Mouse (Mus musculus) ovary, postnatal 36 days (tissue): ENCODE measurements around the gene Pdxk.
A peak's percentile ranks its signal among the peaks of the same experiment; 100 is the strongest.
"Not testable (repeated sequence)": the region's sequence is repeated elsewhere in the genome, so short reads cannot be mapped to it uniquely, and the experiment has no call there.

Experiments used
- DNase-seq: peaks from one replicate; pipeline ENCODE4 v3.0.0; 2022; ENCODE audit warnings: low spot score, mixed read lengths

Gene Pdxk

DNA sequence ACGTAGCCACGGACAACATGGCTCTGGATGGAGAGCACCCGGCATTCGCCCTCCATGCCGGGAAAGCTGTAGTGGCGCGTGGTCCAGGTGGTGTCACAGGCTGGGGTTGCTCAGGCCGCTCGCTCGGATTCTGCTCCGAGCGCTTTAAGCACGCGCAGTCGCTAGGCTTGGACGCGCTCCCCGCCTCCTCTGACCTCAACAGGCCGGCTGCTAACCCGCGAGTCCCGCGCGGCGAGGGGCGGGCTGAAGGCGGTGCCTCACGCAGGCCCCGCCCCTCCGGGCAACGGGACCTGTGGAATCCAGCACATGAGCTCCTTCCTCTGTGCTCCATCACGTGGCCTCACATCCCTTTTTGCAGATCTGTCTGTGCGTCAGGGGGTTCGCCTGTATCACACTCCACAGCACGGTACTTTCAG is at the start of gene Pdxk:
Gene Pdxk (minus strand): TSS at position 184 of the 416 bp plus-strand sequence.
- peak; percentile 95 for DNase-seq

DNA sequence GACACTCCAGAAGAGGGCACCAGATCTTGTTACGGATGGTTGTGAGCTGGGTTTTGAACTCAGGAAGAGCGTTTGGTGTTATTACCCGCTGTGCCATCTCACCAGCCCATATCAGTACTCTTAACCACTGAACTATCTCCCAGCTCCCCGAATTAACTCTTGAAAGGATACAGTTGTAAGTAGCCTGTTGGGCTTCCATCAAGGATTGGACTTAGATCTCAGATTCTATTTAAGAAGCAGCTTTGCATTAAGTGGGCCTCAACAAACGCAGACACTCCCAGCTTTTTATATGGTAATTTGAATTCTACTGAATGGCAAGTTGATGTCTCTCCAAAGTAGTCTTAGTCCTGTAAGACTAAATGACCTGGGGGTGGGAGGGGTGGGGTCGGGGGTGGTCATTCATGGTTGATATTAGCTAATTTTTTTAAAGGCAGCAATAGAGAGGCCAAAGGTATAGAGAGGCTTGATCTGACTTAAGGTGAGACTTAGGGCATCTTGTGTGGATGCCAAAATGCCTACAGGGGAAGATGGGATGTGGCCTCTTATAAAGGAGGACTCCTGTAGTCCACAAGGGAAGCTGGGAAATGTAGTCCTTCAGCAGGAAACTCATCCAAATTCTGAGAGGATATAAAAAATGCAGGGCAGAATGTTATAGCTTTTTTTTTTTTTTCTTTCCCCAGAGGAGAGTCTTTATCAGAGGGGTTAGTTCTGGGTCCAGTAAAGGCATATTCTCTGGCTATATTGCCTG is 38.4 kb upstream of the Pdxk start:
- DNase-seq, result no peak

DNA sequence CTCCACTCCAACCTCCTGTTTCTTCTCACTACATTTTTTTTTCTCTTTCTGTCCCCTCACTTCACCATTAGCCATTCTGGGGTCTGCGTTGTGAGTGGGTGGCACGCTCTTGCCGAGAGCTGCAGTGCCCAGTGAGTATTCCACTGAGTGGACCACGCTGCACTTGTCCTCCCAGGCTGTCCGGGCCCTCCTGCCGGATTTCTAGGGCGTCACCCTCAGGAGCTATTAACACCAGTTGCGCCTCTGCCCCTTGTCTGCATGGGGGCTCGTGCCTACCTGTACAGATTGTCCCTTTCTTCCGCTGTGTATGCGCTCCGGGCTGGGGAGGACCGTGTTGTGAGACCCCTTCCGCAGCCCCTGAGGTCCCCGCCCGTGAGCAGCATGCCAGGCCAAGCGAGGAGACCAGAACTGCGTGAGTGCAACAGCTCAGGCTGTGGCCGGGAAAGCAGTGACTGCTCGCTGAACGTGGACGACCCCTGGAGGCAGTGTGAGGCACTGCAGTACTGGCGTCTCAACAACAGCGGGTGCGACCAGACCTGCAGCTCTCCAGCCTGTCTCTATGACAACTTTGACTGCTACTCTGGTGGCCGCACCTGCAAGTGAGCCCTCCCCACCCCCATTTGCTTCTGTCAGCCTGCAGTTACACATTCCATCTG is 22.8 kb upstream of the Pdxk start:
- DNase-seq, result peak; percentile 83

DNA sequence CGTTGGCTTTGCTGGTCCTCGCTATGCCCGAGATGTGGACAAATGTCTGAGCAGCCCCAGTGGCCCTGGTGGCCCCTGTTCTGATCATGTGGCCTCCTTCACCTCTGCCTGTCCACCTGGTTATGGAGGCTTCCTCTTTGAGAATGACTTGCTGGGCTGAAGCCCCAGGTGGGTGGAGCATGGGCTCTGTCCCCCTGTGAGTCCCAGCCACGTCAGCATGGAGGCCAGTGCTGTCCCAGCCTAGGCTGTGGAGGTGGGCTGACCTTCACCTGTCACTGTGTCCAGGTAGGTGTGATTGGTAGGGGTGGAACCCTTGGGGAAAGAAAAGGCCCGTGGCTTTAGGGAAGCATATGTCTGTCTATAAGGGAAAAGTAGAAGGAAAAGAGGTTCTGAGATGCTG is 22.1 kb upstream of the Pdxk start:
- DNase-seq, result no peak

DNA sequence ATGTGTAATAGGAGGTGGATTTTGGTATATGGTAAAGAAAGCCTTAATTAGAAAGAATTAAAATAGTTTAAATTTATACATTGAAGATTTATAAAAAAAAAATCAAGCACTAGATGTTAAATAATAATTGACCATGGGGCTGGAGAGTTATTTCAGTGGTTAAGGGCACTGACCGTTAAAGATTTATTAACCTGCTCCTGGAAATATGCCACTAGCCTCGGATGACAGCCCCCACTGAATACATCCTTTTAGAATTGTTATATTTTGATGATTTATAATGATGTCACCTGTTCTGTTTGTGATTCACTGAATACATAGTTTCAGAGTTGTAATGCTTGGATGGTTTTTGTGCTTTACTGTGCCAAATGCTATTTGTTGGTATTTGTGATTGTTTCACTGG is 20.6 kb upstream of the Pdxk start:
- DNase-seq, result not testable (repeated sequence)

DNA sequence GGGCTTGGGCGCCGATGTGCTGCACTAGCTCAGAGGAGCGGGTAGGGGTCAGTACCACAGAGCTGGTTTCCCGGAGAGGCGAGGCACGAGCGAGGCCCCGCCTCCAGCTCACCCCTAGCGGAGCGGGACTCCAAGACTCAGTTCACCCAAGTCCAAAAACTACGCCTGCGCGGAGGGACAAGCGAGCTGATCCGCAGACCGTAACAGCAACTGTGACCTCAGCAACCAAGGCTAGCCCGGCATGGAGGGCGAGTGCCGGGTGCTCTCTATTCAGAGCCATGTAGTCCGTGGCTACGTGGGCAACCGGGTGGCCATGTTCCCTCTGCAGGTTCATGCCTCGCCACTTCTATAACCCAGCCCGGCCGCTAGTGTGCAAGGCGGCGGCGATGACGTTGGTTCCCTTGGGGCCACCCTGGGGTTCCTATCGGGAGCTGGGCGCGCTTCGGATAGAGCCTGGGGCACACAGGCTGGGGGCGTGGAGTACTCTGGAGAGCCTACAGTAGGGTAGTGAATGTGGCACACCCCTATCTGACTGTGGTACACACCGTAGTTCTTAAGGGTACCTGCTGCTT is 17.2 kb upstream of the Pdxk start:
- DNase-seq, result peak; percentile 65

DNA sequence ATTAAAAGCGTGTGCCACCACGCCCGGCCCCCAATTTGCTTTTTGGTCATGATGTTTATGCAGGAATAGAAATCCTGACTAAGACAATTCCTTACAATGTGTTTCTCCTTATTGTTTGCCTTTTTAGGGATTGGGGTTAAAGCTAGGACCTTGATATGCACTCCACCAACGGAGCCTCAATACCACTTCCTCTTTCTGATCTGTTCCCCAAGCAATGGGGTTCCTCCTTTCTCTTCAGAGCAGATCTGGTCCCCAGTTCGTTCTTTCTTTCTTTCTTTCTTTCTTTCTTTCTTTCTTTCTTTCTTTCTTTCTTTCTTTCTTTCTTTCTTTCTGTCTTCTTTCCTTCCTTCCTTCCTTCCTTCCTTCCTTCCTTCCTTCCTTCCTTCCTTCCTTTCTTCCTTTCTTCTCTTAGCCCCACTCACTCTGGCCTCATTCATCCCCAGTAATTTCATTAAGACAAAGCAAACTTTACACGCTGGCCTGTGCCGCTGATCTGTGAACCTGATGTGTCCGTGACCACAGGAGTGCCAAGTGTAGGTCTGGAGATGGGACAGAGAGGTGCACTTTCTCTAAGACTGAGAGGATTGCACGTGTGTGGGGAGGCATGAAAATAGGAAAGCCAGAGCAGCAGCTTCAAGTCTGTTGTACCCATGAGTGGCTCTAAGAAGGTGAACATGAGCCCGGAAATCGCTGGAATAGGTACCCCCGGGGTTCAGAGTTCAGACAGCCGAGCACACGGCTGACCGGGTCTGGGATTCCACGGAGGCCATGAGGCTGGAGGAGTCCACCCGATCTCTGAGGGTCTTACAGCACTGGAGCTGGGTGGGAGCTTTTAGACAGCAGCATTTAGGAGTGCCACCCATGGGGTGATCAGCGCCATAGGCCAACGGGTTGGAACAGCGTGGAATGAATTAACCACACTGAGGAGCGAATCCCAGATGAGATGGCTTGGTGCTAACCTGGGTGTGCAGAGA is 16.5 kb upstream of the Pdxk start:
- DNase-seq, result no peak

DNA sequence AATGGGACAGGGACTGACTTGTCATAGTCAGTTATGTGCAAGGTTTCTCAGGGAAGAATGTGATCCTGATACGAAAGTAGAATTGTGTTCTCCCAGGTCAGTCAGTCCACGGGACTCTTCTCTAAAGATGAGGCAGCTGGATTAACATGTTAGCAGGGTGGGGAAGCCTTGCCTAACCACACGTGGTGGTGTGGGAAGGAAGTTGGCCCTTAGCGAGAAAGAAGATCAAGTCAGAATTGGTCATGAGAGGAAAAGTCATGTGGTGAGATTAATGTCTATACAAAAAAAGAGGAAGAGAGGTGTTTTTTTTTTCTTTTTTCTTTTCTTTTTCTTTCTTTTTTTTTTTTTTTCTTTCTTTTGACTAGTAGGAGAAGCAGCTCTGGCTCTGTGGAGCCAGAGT is 12.0 kb upstream of the Pdxk start:
- DNase-seq, result no peak

DNA sequence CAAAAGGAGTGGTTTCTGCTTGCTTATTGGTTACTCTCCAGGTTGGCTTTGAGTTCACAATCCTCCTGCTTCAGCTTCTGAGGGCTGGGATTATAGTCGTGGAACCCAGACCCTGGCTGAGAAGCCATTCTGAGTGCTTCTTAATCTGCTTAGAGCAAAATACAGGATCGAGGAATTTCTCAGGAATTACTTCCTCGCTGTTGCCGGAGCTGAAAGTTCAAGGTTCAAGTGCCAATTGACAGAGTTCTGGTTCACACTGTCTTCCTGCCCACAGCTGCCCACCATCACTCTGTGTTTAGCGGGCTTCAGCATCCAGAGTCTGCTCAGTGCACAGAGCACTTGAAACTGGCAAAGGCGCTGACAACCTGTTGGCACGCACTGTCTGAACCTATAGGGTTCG is 10.0 kb upstream of the Pdxk start:
- no peak for DNase-seq

DNA sequence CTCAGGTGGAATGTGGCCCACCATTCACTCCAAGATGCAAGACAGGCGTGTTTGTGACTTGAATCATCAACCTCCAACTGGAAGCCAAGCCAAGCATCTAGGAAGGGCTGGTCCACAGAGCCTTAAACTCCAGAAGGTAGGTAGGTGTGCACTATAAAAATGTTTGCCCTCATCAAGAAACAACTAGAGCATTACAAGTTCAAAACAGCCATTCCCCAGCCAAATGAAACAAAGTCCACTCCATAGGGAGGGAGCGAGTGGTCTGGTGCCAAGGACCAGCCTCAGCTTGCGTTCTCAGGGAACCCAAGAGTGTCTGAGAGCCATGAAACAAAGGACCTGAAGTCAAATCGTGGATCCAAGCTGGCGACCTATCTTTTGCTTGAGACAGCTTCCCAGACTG is 8.7 kb upstream of the Pdxk start:
- DNase-seq, result no peak

DNA sequence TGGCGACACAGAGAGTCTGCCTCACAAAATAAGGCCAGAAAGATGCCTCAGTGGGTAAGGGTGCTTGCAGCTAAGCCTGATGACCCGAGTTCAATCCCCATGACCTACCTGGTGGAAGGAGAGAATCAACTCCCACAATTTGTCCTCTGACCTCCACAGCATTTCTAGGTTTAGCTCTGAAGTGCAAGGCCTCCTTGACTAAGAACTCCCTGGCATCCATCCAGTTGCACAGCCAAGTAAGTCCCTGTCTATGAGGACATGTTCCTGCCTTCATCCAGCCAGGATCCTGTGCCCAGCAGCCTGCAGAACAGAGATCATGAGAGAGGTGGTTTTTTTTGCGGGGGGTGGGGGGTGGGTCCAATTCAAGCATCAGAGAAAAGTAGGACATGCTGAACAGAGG is 7.3 kb upstream of the Pdxk start:
- no peak for DNase-seq

DNA sequence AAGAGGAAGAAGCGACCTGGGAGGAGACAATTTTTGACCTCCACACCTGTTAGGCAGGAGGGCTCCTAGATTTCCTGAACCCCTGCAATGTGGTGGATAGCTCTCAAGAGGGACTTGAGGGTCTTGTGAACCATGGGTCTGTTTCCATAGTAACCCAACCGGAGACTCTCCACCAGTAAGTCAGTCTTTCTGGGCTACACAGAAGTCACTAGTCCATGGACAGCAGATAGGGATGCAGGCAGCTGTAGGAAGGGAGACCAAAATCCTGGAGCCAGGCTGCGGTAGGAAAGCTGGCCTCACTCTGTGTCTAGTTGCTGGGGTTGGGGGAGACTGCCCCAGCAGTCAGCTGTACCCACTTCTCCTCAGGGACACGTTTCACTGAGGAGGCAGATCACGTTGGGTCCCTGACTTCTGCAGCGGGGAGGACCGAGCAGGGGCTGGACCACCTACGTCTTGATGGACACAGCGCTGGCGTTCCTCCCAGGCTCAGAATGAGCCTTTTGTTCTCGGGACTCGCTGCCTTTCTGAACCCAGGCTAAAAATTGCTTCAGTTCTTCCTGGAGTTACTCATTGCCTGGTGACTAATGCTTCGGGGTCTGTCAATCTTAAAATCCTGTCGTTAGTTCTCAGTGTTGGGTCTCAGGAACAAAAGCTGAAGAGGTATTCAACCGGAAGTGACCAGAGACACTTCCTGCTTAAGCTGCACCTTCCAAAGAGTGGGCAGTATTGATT is 6.0 kb upstream of the Pdxk start:
- no peak for DNase-seq

DNA sequence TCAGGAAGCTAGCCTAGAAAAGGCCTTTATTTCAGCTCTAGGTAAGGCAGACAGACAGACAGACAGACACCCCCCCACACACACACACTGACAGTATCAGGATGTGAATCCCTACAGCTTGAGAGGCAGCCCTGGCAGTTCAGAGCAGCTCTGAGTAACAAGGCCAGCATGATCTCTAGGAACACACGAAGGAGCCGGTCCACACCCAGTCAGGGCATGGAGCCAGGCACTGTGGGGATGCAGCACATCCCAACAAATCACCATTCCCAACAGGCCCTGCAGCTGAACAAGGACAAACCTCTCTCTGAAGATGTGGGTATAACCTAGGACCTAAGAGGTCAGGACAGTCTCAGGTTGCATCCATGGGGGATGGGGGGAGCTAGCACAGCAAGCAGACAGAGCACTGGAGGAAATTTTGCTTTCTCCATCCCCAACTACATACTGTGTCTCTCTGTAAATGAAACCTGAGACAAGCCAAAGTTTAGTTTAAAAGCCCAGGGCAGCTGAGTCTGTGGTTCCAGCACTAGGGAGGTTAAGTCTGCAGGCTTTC is 3.1 kb upstream of the Pdxk start:
- no peak for DNase-seq

DNA sequence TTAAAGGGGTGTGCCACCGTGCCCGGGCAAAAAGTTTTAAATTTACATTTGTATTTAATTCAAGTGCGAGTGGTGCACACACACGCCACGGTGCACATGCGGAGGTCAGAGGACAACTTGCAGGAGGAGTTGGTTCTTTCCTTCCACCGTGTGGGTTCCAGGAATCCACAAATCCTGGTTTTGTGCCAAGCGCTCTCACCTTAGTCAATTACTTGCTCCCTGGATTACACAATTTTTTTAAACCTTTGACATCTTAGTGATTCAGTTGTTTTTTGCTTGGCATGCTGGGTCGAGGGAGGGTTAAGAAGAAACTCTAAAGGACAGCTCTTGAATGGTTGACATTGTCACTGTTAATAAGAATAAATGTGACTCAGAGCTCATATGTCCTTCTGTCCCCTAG is 1.9 kb upstream of the Pdxk start:
- DNase-seq, result no peak

DNA sequence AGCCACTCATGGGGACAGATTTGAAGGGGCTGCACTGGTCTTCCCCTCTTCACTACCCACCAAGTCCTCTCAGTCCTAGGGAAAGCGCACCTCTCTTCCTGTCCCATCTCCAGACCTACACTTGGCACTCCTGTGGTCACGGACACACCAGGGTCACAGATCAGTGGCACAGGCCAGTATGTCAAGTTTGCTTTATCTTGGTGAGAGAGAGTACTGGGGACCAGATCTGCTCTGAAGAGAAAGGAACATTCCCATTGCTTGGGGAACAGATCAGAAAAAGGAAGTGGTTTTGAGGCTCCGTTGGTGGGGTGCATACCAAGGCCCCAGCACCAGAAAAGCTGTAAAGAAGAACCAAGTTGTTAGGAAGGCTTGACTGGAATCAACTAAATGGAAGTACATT is 697 bp upstream of the Pdxk start:
- no peak for DNase-seq

DNA sequence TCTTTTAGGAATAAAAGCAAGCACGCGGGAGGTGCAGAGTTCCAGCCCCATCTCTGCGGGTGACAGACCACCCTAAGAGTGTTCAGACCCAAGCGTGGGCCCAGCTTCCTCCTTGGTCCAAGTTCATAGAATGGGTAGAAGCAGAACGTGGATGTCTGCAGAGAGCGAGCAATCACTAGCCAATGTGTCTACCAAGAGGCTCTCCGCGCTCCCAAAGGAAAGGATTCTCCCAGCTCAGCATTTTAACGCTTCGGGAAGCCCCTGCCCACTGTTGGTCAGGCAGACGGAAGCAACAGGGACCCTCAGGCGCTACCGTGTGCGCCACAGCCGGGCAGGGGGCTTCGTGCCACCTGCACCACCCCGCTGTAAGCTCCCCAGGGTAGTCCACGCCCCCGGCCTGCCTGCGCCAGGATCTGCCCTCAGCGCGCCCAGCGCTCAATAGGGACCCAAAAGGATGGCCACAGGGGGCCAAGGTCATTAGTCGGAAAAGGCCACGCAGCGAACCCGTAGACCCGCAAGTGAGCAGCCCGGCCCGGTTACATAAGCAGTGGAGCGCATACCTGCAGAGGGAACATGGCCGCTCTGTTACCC is 479 bp downstream of the Pdxk start:
- no peak for DNase-seq

DNA sequence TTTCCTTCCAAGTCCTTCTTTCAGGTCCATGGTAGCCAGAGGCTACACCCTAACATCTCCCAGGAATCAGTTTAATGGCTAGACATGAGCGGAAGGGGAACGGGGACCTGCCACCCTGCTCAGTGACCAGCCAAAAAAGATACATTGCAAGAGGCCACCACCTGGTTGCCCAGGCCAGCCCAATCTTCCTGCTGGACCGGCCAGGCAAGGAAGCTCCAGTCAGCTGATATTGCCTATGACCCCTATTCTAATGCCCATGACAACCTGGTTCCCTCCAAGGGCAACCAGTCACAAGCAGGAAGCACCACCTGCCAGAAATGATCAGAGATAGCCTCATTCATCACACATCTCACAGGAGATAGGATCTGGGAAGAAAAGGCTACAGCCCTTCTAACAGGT is 1.0 kb downstream of the Pdxk start:
- no peak for DNase-seq

DNA sequence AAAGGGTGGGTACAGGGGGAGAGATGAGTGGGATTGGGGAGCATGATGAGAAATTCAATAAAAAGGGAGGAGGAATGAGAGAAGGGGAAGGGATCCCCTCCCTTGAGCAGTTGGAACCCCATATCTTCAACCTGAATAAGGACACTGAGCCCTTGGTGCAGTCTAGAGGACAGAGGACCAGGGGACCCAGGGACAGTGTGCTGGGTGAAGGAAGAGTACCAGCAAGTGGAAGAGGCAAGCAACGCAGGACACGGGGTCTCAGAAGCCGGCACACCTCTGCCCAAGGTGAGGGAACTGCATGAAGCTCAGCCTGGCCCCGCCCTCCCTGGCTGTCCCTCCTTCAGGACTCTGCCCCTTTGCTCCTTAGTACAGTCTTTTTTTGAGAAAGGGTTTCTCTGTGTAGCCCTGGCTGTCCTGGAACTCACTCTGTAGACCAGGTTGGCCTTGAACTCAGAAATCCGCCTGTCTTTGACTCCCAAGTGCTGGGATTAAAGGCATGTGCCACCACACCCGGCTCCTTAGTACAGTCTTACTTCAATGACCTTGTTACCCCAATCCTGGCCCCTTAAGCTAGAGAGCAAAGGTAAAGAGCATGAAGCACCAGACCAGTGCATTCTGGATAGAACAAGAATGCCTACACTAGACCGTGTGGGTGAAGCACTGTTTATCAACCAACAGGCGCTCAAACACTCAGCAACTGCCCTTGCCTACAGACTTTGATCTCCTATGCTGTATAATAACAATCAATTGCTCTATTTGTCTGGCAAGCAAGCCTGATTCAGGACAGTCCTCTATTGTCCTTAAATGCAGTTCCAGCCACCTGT is 1.6 kb downstream of the Pdxk start:
- DNase-seq, result no peak

DNA sequence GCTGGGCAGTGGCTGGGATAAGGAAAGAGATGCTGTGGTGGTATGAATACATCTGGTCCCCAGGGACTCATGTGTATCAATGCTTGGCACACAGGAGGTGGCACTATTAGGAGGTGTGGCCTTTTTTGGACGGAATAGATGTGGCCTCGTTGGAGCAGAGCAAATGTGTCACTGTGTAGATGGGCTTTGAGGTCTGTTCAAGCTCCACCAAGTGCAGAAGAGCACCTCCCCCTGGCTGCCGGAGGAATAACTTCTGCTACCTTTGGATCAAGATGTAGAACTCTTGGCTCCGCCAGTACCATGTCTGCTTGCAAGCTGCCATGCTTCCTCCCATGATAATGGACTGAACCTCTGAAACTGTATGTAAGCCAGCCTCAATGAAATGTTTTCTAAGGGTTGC is 3.0 kb downstream of the Pdxk start:
- DNase-seq, result no peak

DNA sequence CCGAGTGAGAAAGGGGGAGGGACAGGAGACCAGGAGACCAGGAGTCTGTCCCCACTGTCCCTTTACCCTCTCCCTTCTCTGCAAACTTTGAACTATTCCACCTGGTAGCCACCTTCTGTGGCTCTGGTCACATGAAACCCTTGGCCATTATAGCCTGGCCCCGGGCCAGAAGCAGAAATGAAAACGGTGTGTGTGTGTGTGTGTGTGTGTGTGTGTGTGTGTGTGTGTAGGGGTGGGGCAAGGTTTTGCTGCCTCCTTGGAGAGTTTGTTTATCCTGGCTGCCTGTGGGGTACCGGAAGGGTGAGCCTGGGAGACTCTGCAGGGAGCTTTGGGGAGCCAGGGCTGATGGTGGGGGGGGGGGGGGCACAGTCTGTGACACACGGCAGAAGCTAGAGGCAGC is 4.3 kb downstream of the Pdxk start:
- no peak for DNase-seq
